Mouse (Mus musculus): ENCODE results near the gene Cd4. TPM values are rescaled to one million over a fixed set of nuclear protein-coding genes. Genes with fewer than 3 reads are reported as not detected.

Cd4 gene
- polyA plus RNA-seq, 1 experiment, result 0.14 TPM

- DNase-seq (ENCODE audit: low read depth), result no peak
- TF ChIP-seq CTCF (IDR thresholded peaks at IDR 0.05; ENCODE audit: borderline replicate concordance, extremely low read depth, insufficient read depth, insufficient read length), result no peak
- no peak for TF ChIP-seq POLR2A (IDR thresholded peaks at IDR 0.05; ENCODE audit: borderline replicate concordance, extremely low read depth, insufficient read depth, insufficient read length, poor library complexity, severe bottlenecking)
These were observed 30.0 kb downstream of the Cd4 start for GRCm38 (mm10) chr6:124857840-124858530.

GRCm38 (mm10) chr6:124856916-124857839, 30.8 kb downstream of the Cd4 start, which contains the start of gene P3h3:
P3h3 (minus strand) TSS chr6:124857752.
- DNase-seq (ENCODE audit: low read depth), result peak; percentile 94
- TF ChIP-seq POLR2A (IDR thresholded peaks at IDR 0.05; ENCODE audit: borderline replicate concordance, extremely low read depth, insufficient read depth, insufficient read length, poor library complexity, severe bottlenecking) (peak; percentile 14), CTCF (IDR thresholded peaks at IDR 0.05; ENCODE audit: borderline replicate concordance, extremely low read depth, insufficient read depth, insufficient read length) (peak; percentile 78)

GRCm38 (mm10) chr6:124856321-124856720, 31.7 kb downstream of the Cd4 start:
- TF ChIP-seq POLR2A (IDR thresholded peaks at IDR 0.05; ENCODE audit: borderline replicate concordance, extremely low read depth, insufficient read depth, insufficient read length, poor library complexity, severe bottlenecking) (no peak), CTCF (IDR thresholded peaks at IDR 0.05; ENCODE audit: borderline replicate concordance, extremely low read depth, insufficient read depth, insufficient read length) (no peak)
- peak; percentile 87 for DNase-seq (ENCODE audit: low read depth)

- no peak for DNase-seq (ENCODE audit: low read depth)
- TF ChIP-seq CTCF (IDR thresholded peaks at IDR 0.05; ENCODE audit: borderline replicate concordance, extremely low read depth, insufficient read depth, insufficient read length) (no peak), POLR2A (IDR thresholded peaks at IDR 0.05; ENCODE audit: borderline replicate concordance, extremely low read depth, insufficient read depth, insufficient read length, poor library complexity, severe bottlenecking) (no peak)
These were observed 33.4 kb downstream of the Cd4 start for GRCm38 (mm10) chr6:124854647-124855046.

GRCm38 (mm10) chr6:124850535-124850934, 37.5 kb downstream of the Cd4 start:
- TF ChIP-seq CTCF (IDR thresholded peaks at IDR 0.05; ENCODE audit: borderline replicate concordance, extremely low read depth, insufficient read depth, insufficient read length), result no peak
- TF ChIP-seq POLR2A (IDR thresholded peaks at IDR 0.05; ENCODE audit: borderline replicate concordance, extremely low read depth, insufficient read depth, insufficient read length, poor library complexity, severe bottlenecking), result no peak
- no peak for DNase-seq (ENCODE audit: low read depth)

- DNase-seq (ENCODE audit: low read depth), result peak; percentile 97
- no peak for TF ChIP-seq POLR2A (IDR thresholded peaks at IDR 0.05; ENCODE audit: borderline replicate concordance, extremely low read depth, insufficient read depth, insufficient read length, poor library complexity, severe bottlenecking)
- TF ChIP-seq CTCF (IDR thresholded peaks at IDR 0.05; ENCODE audit: borderline replicate concordance, extremely low read depth, insufficient read depth, insufficient read length), result peak; percentile 97
These were observed 40.7 kb downstream of the Cd4 start for GRCm38 (mm10) chr6:124847305-124847704.

- peak; percentile 53 for DNase-seq (ENCODE audit: low read depth)
- TF ChIP-seq POLR2A (IDR thresholded peaks at IDR 0.05; ENCODE audit: borderline replicate concordance, extremely low read depth, insufficient read depth, insufficient read length, poor library complexity, severe bottlenecking) (no peak), CTCF (IDR thresholded peaks at IDR 0.05; ENCODE audit: borderline replicate concordance, extremely low read depth, insufficient read depth, insufficient read length) (no peak)
These were observed 47.5 kb downstream of the Cd4 start, which contains the start of gene Gnb3 for GRCm38 (mm10) chr6:124840241-124841167. Gnb3 (minus strand) TSS chr6:124840275.

GRCm38 (mm10) chr6:124839805-124840204, 48.2 kb downstream of the Cd4 start:
- TF ChIP-seq POLR2A (IDR thresholded peaks at IDR 0.05; ENCODE audit: borderline replicate concordance, extremely low read depth, insufficient read depth, insufficient read length, poor library complexity, severe bottlenecking) (no peak), CTCF (IDR thresholded peaks at IDR 0.05; ENCODE audit: borderline replicate concordance, extremely low read depth, insufficient read depth, insufficient read length) (no peak)

GRCm38 (mm10) chr6:124836411-124836810, 51.6 kb downstream of the Cd4 start:
- DNase-seq (ENCODE audit: low read depth), result no peak
- TF ChIP-seq CTCF (IDR thresholded peaks at IDR 0.05; ENCODE audit: borderline replicate concordance, extremely low read depth, insufficient read depth, insufficient read length), result no peak
- TF ChIP-seq POLR2A (IDR thresholded peaks at IDR 0.05; ENCODE audit: borderline replicate concordance, extremely low read depth, insufficient read depth, insufficient read length, poor library complexity, severe bottlenecking), result no peak

More at GRCm38 (mm10) chr6:124839805-124840204, 48.2 kb downstream of the Cd4 start:
- peak; percentile 30 for DNase-seq (ENCODE audit: low read depth)

- TF ChIP-seq CTCF (IDR thresholded peaks at IDR 0.05; ENCODE audit: borderline replicate concordance, extremely low read depth, insufficient read depth, insufficient read length), result no peak
- TF ChIP-seq POLR2A (IDR thresholded peaks at IDR 0.05; ENCODE audit: borderline replicate concordance, extremely low read depth, insufficient read depth, insufficient read length, poor library complexity, severe bottlenecking), result no peak
- no peak for DNase-seq (ENCODE audit: low read depth)
These were observed 52.5 kb downstream of the Cd4 start for GRCm38 (mm10) chr6:124835531-124835930.

All from brain, embryonic 14.5 days (tissue).